Mouse (Mus musculus): ENCODE measurements at regions not wholly inside any gene's neighbourhood (a gene's known extent, or its start where the extent isn't known, plus 50 kb on each side); places are given as distances from the start of the nearest gene placed in this dataset.

DNA sequence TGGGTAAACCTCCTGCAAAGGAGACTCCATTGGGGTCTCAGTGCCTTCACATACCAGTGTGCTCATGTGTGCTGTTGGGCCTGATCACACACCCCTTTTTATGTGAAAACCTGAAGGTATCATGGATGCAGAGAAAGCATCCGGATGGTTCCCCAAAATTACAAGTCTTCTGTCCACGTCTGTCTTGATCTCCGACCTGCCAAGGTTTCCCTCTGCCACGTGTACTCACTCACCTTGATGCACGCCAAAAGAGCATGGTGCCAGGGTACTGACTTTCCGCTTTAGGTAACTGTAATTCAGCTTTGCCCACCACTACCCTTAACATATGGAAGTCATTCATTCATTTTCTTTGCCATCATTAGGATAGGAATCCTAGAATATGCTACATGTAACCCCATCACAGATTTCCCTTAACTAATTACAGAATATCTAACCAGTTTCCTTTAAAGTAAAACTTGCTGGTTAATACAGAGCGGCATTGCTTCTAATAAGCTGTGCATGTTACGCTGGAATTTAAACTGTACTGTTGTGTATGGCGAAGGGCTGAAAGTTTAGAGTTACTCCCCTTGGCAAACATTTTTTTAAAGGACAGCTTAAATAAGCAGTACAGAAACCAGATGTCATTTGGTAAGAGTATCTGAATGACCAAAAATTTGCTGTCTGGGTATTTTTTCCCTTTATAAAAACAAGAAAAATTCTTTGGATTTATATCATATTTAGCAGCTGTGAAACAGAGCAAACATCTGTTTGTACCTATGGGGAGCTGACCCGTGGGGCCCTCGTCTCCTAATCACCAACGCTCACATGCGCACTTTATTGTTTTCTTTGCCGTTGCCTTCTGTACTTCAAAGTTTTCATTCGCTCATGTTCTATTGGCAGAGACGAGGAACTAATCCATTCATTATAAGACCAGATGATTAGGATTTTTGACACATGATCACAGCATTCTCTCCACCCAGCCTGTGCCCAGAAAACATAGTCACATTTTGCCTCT is 131.4 kb upstream of the Gm15217 start:
- TF ChIP-seq CHD2 (IDR thresholded peaks at IDR 0.05; ENCODE audit: low read depth, low read length) (no peak), ZNF384 (IDR thresholded peaks at IDR 0.05; ENCODE audit: low read depth, low read length) (no peak), HCFC1 (IDR thresholded peaks at IDR 0.05; ENCODE audit: borderline replicate concordance, insufficient read depth, low read length) (no peak)

Measured in ES-E14 (cell line).